Mouse (Mus musculus) CH12.LX (cell line): Measurements from ENCODE around the gene Actr3. TPM values are rescaled to one million over a fixed set of nuclear protein-coding genes. Genes with fewer than 3 reads are reported as not detected.

Source experiments
- DNase-seq: peaks from one replicate; pipeline ENCODE4 v3.0.0-alpha.2; 2013; ENCODE audit errors: extremely low read depth
- H3K27ac ChIP-seq: 2 replicates; pipeline ENCODE4 v1.5.1; 2012; ENCODE audit warnings: low read depth, mild to moderate bottlenecking, control low read depth, moderate library complexity; ENCODE audit not compliant: insufficient read depth
- H3K27me3 ChIP-seq: replicated peaks from 2 replicates; pipeline ENCODE3; 2012; ENCODE audit warnings: inconsistent platforms
- H3K36me3 ChIP-seq, 2 experiments: replicated peaks in 1 of 2; 2 replicates each; pipeline versions ENCODE3 to v1.6.1; 2012; ENCODE audit warnings: inconsistent platforms in 1 of 2, low read length in 1 of 2, mild to moderate bottlenecking in 1 of 2, mixed read lengths in 1 of 2, moderate library complexity in 1 of 2; ENCODE audit not compliant: control insufficient read depth in 1 of 2, insufficient read depth in 1 of 2
- H3K4me1 ChIP-seq, 2 experiments: 2 replicates each; pipeline ENCODE4 v1.6.1; 2012; ENCODE audit warnings: inconsistent platforms in 1 of 2, moderate library complexity in 1 of 2; ENCODE audit not compliant: insufficient read depth in 2 of 2, control insufficient read depth in 1 of 2
- H3K4me2 ChIP-seq: 2 replicates; pipeline ENCODE4 v1.6.1; 2012; ENCODE audit warnings: low read depth, mild to moderate bottlenecking, control low read depth; ENCODE audit not compliant: poor library complexity, insufficient read depth, severe bottlenecking
- H3K4me3 ChIP-seq, 3 experiments: fragments of 150-350 bp in 1 of 3; sonication (generic) in 1 of 3; replicated peaks in 1 of 3; 2 replicates each; pipeline versions ENCODE3 to v1.5.1; 2011 to 2012; ENCODE audit warnings: low read depth in 2 of 3, low read length in 2 of 3, mild to moderate bottlenecking in 2 of 3, moderate library complexity in 2 of 3, control low read depth in 1 of 3, improper control_type of control experiment in 1 of 3, inconsistent platforms in 1 of 3, mixed read lengths in 1 of 3; ENCODE audit not compliant: poor library complexity in 1 of 3
- H3K79me2 ChIP-seq: replicated peaks from 2 replicates; pipeline ENCODE4 v1.6.1; 2012; ENCODE audit warnings: mild to moderate bottlenecking, moderate library complexity; ENCODE audit not compliant: control insufficient read depth, poor library complexity, insufficient read depth, severe bottlenecking; ENCODE audit errors: extremely low read depth
- H3K9ac ChIP-seq: 2 replicates; pipeline ENCODE4 v1.6.1; 2012; ENCODE audit warnings: low read depth, mild to moderate bottlenecking, control low read depth, moderate library complexity; ENCODE audit not compliant: insufficient read depth
- H3K9me3 ChIP-seq: replicated peaks from 2 replicates; pipeline ENCODE3; 2012; ENCODE audit warnings: low read length, inconsistent platforms, mixed read lengths
- BHLHE40 ChIP-seq: IDR thresholded peaks from 2 replicates; pipeline ENCODE4 v1.6.1; 2011; ENCODE audit warnings: mild to moderate bottlenecking, low read depth, low read length, improper control_type of control experiment
- CHD2 ChIP-seq: IDR thresholded peaks from 2 replicates; pipeline ENCODE4 v1.6.1; 2011; ENCODE audit warnings: low read length, improper control_type of control experiment
- ELF1 ChIP-seq: IDR thresholded peaks from 2 replicates; pipeline ENCODE4 v1.6.1; 2014; ENCODE audit warnings: low read depth, mild to moderate bottlenecking, inconsistent platforms, low read length, improper control_type of control experiment
- EP300 ChIP-seq: IDR thresholded peaks from 2 replicates; pipeline ENCODE4 v1.6.1; 2011; ENCODE audit warnings: low read length, improper control_type of control experiment
- GABPA ChIP-seq: IDR thresholded peaks from 2 replicates; pipeline ENCODE4 v1.6.1; 2012; ENCODE audit warnings: low read depth, low read length, improper control_type of control experiment, inconsistent platforms; ENCODE audit not compliant: insufficient replicate concordance
- HCFC1 ChIP-seq: IDR thresholded peaks from 2 replicates; pipeline ENCODE4 v1.6.1; 2012; ENCODE audit warnings: low read depth, mild to moderate bottlenecking, inconsistent platforms, low read length, improper control_type of control experiment
- IRF4 ChIP-seq: IDR thresholded peaks from 2 replicates; pipeline ENCODE4 v1.6.1; 2014; ENCODE audit warnings: low read depth, mild to moderate bottlenecking, inconsistent platforms, low read length, improper control_type of control experiment
- KAT2A ChIP-seq: IDR thresholded peaks from 2 replicates; pipeline ENCODE4 v1.6.1; 2012; ENCODE audit warnings: low read length, improper control_type of control experiment, inconsistent platforms; ENCODE audit not compliant: insufficient replicate concordance
- MAX ChIP-seq: IDR thresholded peaks from 2 replicates; pipeline ENCODE4 v1.6.1; 2011; ENCODE audit warnings: low read length, improper control_type of control experiment
- MAZ ChIP-seq: IDR thresholded peaks from 2 replicates; pipeline ENCODE4 v1.6.1; 2012; ENCODE audit warnings: low read depth, mild to moderate bottlenecking, inconsistent platforms, low read length, improper control_type of control experiment, moderate library complexity
- MXI1 ChIP-seq: IDR thresholded peaks from 2 replicates; pipeline ENCODE4 v1.6.1; 2011; ENCODE audit warnings: mild to moderate bottlenecking, low read depth, low read length, improper control_type of control experiment
- MYC ChIP-seq: IDR thresholded peaks from 2 replicates; pipeline ENCODE4 v1.6.1; 2011; ENCODE audit warnings: low read depth, mild to moderate bottlenecking, improper control_type of control experiment, low read length
- NRF1 ChIP-seq: IDR thresholded peaks from 2 replicates; pipeline ENCODE4 v1.6.1; 2014; ENCODE audit warnings: low read depth, mild to moderate bottlenecking, inconsistent platforms, low read length, improper control_type of control experiment, moderate library complexity
- PAX5 ChIP-seq: IDR thresholded peaks from 2 replicates; pipeline ENCODE4 v1.6.1; 2012; ENCODE audit warnings: low read length, inconsistent platforms, mixed read lengths
- POLR2AphosphoS2 ChIP-seq: IDR thresholded peaks from 2 replicates; pipeline ENCODE4 v1.6.1; 2011; ENCODE audit warnings: low read depth, low read length, improper control_type of control experiment
- RAD21 ChIP-seq: IDR thresholded peaks from 2 replicates; pipeline ENCODE4 v1.6.1; 2011; ENCODE audit warnings: low read depth, mild to moderate bottlenecking, low read length, improper control_type of control experiment, moderate library complexity
- SIN3A ChIP-seq: IDR thresholded peaks from 2 replicates; pipeline ENCODE4 v1.6.1; 2012; ENCODE audit warnings: low read length, improper control_type of control experiment, inconsistent platforms
- SMC3 ChIP-seq: IDR thresholded peaks from 2 replicates; pipeline ENCODE4 v1.6.1; 2011; ENCODE audit warnings: low read depth, low read length, improper control_type of control experiment
- USF1 ChIP-seq: IDR thresholded peaks from 2 replicates; pipeline ENCODE4 v1.6.1; 2014; ENCODE audit warnings: low read depth, mild to moderate bottlenecking, inconsistent platforms, low read length, improper control_type of control experiment
- ZMIZ1 ChIP-seq: IDR thresholded peaks from 2 replicates; pipeline ENCODE4 v1.6.1; 2012; ENCODE audit warnings: low read depth, mild to moderate bottlenecking, inconsistent platforms, low read length, improper control_type of control experiment
- dilution Hi-C: fragments of 300-500 bp; cut with MboI; formaldehyde crosslinking; loops from 2 replicates; pipeline ENCODE4 v1.14.3; 2020; ENCODE audit warnings: low sequenced_read_pairs; ENCODE audit not compliant: extremely low pct_unique_long_range_greater_than_20kb, extremely low pct_ligation_motif_present
- in situ Hi-C: fragments of 300-500 bp; cut with MboI; formaldehyde crosslinking; loops from 3 replicates; pipeline ENCODE4 v1.14.3; 2019; ENCODE audit warnings: low sequenced_read_pairs, low pct_ligation_motif_present, low pct_unique_long_range_greater_than_20kb, mixed read lengths
- polyA plus RNA-seq: library from polyadenylated mRNA; unstranded; fragments of >175 nt; gene quantifications from 2 replicates; pipeline ENCODE4 v1.2.1, GENCODE M21; 2012; ENCODE audit warnings: low read depth; ENCODE audit not compliant: insufficient read length
- total RNA-seq, 2 experiments: library from RNA; depleted of rRNA; stranded (reverse); fragments of 300-350 nt in 1 of 2; fragments of >200 nt in 1 of 2; gene quantifications; 2 replicates each; pipeline ENCODE4 v1.2.3; 2012 to 2014

The Actr3 gene
- total and polyA plus RNA-seq, 3 experiments = 176 to 513 (median 374) TPM

GRCm38 (mm10) chr1:125428315-125428714 lies 7.2 kb downstream of the Actr3 start:
- Histone ChIP-seq H3K36me3 (peaks cover 0 to 24% of the 10 kb centered on the region in 2 experiments), H3K27me3 (no peaks in the 10 kb centered on the region), H3K27ac (no peak overlapping the region), H3K9me3 (no peaks in the 10 kb centered on the region), H3K79me2 (peaks cover 91% of the 10 kb centered on the region), H3K4me2 (no peak overlapping the region), H3K9ac (no peak overlapping the region), H3K4me1 (peaks cover 2 to 63% of the 10 kb centered on the region in 2 experiments; a peak in 3 of 4 replicates), H3K4me3 (no peak overlapping the region)
- dilution Hi-C loops = no loop called here
- DNase-seq = no peak
- in situ Hi-C loops = no loop called here
- TF ChIP-seq NRF1 (no peak), ZMIZ1 (no peak), GABPA (no peak), POLR2AphosphoS2 (no peak), MAX (no peak), HCFC1 (no peak), MAZ (no peak), ELF1 (no peak), CHD2 (no peak), SMC3 (no peak)

- Histone ChIP-seq H3K4me1 (peaks cover 2 to 61% of the 10 kb centered on the region in 2 experiments; a peak in 3 of 4 replicates), H3K4me3 (no peak overlapping the region), H3K79me2 (peaks cover 91% of the 10 kb centered on the region), H3K36me3 (peaks cover 0 to 27% of the 10 kb centered on the region in 2 experiments), H3K4me2 (no peak overlapping the region), H3K9me3 (no peaks in the 10 kb centered on the region), H3K27me3 (no peaks in the 10 kb centered on the region), H3K27ac (no peak overlapping the region), H3K9ac (no peak overlapping the region)
- DNase-seq = no peak
- in situ Hi-C loops (no loop called here), dilution Hi-C loops (no loop called here)
- no peak for TF ChIP-seq IRF4
- TF ChIP-seq BHLHE40 = no peak
- TF ChIP-seq CHD2 = no peak
- no peak for TF ChIP-seq MYC
- no peak for TF ChIP-seq MXI1
- no peak for TF ChIP-seq EP300
- TF ChIP-seq SMC3 = no peak
- no peak for TF ChIP-seq NRF1
- TF ChIP-seq USF1 = no peak
- TF ChIP-seq HCFC1 = no peak
- TF ChIP-seq KAT2A = no peak
- no peak for TF ChIP-seq RAD21
- no peak for TF ChIP-seq SIN3A
- no peak for TF ChIP-seq PAX5
- no peak for TF ChIP-seq ELF1
These were observed 9.0 kb downstream of the Actr3 start for GRCm38 (mm10) chr1:125426387-125427045.
